Mouse (Mus musculus) urinary bladder, postnatal 25 days (tissue): ENCODE data around the gene Cyb561d2.

ENCODE experiments used
- DNase-seq: peaks from one replicate; pipeline ENCODE4 v3.0.0; 2022; ENCODE audit warnings: low spot score

Cyb561d2 gene

GRCm38 (mm10) chr9:107550491-107551116 lies 8.6 kb upstream of the Cyb561d2 start:
- DNase-seq, result no peak

- no peak for DNase-seq
Measured at GRCm38 (mm10) chr9:107549297-107550074, 7.5 kb upstream of the Cyb561d2 start.

GRCm38 (mm10) chr9:107548820-107549219 lies 6.8 kb upstream of the Cyb561d2 start:
- no peak for DNase-seq

- no peak for DNase-seq
Measured at GRCm38 (mm10) chr9:107547957-107548356, 6.0 kb upstream of the Cyb561d2 start.

- DNase-seq, result peak; percentile 73
Measured at GRCm38 (mm10) chr9:107547026-107547425, 5.0 kb upstream of the Cyb561d2 start, which contains the start of gene Zmynd10. Gene Zmynd10 (plus strand): TSS chr9:107547298.

- DNase-seq, result peak; percentile 75
Measured at GRCm38 (mm10) chr9:107545602-107546001, 3.6 kb upstream of the Cyb561d2 start.

- DNase-seq, result no peak
Measured at GRCm38 (mm10) chr9:107545199-107545598, 3.2 kb upstream of the Cyb561d2 start.

- DNase-seq, result no peak
Measured at GRCm38 (mm10) chr9:107544729-107545128, 2.7 kb upstream of the Cyb561d2 start.

GRCm38 (mm10) chr9:107544196-107544700 lies 2.3 kb upstream of the Cyb561d2 start:
- DNase-seq, result no peak

GRCm38 (mm10) chr9:107543299-107543698 lies 1.3 kb upstream of the Cyb561d2 start:
- DNase-seq, result no peak

GRCm38 (mm10) chr9:107542721-107543120 lies 728 bp upstream of the Cyb561d2 start:
- DNase-seq, result no peak

- DNase-seq, result no peak
Measured at GRCm38 (mm10) chr9:107542352-107542686, 326 bp upstream of the Cyb561d2 start.

GRCm38 (mm10) chr9:107541005-107541404 lies 988 bp downstream of the Cyb561d2 start:
- DNase-seq, result no peak

- no peak for DNase-seq
Measured at GRCm38 (mm10) chr9:107540420-107540819, 1.6 kb downstream of the Cyb561d2 start.

- no peak for DNase-seq
Measured at GRCm38 (mm10) chr9:107539940-107540339, 2.1 kb downstream of the Cyb561d2 start.

- no peak for DNase-seq
Measured at GRCm38 (mm10) chr9:107538711-107539110, 3.3 kb downstream of the Cyb561d2 start.

- DNase-seq, result no peak
Measured at GRCm38 (mm10) chr9:107538231-107538630, 3.8 kb downstream of the Cyb561d2 start.

GRCm38 (mm10) chr9:107534408-107535202 lies 7.4 kb downstream of the Cyb561d2 start:
- peak; percentile 39 for DNase-seq

GRCm38 (mm10) chr9:107533791-107534407 lies 8.1 kb downstream of the Cyb561d2 start, which contains the start of gene Tmem115:
Gene Tmem115 (plus strand): TSS chr9:107533945.
- peak; percentile 75 for DNase-seq

- peak; percentile 80 for DNase-seq
Measured at GRCm38 (mm10) chr9:107526198-107527026, 15.6 kb downstream of the Cyb561d2 start.

GRCm38 (mm10) chr9:107522400-107522711 lies 19.6 kb downstream of the Cyb561d2 start:
- no peak for DNase-seq
